Mouse (Mus musculus): ENCODE measurements around the gene Fam228a.

GRCm38 (mm10) chr12:4738031-4738576 is at the start of gene Fam228a:
- TF ChIP-seq EP300 (IDR thresholded peaks at IDR 0.05; ENCODE audit: low read depth): no peak
- TF ChIP-seq CTCF (IDR thresholded peaks at IDR 0.05; ENCODE audit: low read depth): no peak

All from heart, postnatal 0 days (tissue).